Mouse (Mus musculus) adrenal gland, postnatal 14 days (tissue): ENCODE results near the gene Cnnm4. TPM values are rescaled to one million over a fixed set of nuclear protein-coding genes. Genes with fewer than 3 reads are reported as not detected.
"Not testable (repeated sequence)": the region's sequence is repeated elsewhere in the genome, so short reads cannot be mapped to it uniquely, and the experiment has no call there.

Source experiments
- DNase-seq: peaks from one replicate; pipeline ENCODE4 v3.0.0; 2021; ENCODE audit warnings: mixed read lengths
- total RNA-seq: library from RNA; stranded (reverse); gene quantifications from 2 replicates; pipeline ENCODE4 v1.2.3, GENCODE M21; 2021

Cnnm4 gene
- total RNA-seq, 1 experiment from 2014 or later, result 4.2 TPM

DNA sequence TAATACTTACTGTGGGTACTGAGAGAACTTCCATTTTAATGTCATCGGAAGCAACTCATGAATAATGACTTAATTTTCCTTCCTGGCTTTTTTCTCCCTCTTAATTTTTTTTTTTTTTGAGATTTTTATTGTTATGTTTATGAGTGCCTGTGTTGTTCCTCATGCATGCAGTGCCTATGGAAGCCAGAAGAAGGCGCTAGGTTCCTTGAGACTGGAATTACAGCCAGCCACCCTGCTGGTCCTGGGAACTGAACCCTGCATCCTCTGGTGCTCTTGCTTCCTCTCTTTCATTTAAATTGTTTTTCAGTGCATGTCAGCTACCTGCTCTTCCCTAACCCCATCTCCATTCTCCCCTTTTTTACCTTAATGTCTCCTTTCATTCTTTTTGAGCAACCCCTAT is 42.3 kb downstream of the Cnnm4 start:
- DNase-seq, result peak; percentile 56

DNA sequence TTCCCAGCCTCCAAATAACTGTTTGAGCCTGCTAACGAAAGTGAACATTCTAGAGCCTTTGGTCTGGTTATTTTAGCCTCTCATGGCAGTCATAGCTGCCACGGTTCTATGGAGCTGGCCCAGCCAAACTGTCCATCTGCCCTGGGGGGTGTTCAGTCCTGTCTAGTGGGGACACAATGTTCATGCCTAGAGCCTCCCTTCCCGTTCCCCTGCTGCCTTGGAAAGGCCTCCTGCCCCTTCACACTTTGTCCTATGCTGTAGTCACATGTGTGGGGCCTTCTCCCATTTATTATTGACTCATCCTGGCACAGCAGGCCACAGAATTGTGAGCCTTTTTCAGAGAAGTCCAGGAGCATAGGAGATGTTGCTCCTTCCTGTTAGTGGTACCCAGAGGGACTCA is 46.8 kb downstream of the Cnnm4 start:
- DNase-seq, result peak; percentile 18

GRCm38 (mm10) chr1:36519626-36520025 is 48.2 kb downstream of the Cnnm4 start:
- DNase-seq, result no peak

- no peak for DNase-seq
Observed at GRCm38 (mm10) chr1:36522210-36522609, 50.8 kb downstream of the Cnnm4 start.

- DNase-seq, result no peak
Observed at GRCm38 (mm10) chr1:36523332-36524013, 52.1 kb downstream of the Cnnm4 start.

DNA sequence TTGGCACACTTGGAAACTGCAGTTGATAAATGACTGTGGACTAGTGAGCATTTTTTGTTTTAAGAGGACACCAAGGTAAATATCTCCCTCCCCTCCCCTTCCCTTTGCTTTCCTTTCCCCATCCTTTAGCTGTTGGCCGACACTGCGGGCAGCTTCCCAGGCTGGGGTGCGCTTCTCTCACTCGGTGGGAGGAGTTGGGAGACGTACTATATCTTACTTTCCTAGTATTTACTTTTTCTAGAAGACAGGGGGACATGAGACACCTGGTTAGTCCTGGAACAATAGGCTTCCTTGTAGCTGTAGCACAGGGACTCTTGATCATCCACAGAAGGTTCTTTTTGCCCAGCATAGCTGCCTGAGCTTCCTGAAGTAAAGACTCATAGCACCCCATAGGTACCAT is 52.6 kb downstream of the Cnnm4 start:
- DNase-seq, result no peak

DNA sequence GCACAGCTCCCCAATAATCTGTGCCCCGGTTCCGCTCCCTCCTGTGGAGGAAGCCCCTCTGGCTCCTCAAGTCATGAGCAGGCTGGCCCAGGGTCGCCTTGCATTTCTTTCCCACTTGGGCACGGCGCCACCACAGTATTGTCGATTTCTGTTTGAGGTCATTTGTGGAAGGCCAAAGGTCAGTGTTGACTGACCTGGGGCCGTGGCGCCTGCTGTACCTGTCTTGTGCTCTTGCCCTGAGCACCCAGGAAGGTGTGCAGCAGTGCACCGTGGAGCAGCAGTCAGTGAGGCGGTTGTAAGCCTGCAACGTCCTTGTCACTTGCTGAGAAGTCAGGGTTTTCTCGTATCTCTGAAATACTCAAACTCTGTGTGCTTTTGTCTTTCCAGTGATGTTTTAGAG is 54.4 kb downstream of the Cnnm4 start:
- no peak for DNase-seq

GRCm38 (mm10) chr1:36526903-36527302 is 55.5 kb downstream of the Cnnm4 start:
- DNase-seq, result no peak

- DNase-seq, result peak; percentile 45
Observed at GRCm38 (mm10) chr1:36528351-36528750, 56.9 kb downstream of the Cnnm4 start.

DNA sequence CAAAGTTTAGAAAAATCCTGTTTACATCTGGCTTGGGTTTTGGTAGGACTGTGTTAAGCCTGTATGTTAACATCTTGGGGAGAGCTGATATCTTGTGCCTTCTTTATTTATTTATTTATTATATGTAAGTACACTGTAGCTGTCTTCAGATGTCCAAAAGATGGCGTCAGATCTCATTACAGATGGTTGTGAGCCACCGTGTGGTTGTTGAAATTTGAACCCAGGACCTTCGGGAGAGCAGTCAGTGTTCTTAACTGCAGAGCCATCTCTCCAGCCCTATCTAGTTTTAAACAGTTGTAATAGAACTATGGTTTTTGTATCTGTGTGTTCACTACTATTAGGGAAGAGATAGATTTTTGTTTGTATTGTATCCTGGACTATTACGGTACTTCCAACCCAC is 57.9 kb downstream of the Cnnm4 start:
- DNase-seq, result no peak

DNA sequence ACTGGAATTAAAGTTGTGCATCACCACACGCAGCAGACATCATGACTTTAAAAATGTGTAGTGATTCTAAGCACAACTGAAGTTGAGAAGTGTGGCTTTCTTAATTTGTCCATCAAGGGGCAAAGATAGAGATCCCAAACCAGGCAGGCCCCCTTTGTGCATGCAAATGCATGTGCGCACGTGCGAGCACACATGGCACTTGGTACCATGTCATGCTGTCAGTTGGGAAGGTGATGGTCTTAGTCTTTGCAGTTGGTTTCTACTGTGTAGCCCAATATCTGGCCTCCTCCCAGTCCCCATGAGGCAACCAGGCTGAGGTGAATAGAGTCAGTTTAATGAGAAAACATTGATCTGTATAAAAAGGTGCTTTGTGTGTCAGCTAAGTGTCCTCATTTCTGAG is 58.5 kb downstream of the Cnnm4 start:
- DNase-seq, result no peak

GRCm38 (mm10) chr1:36530485-36530884 is 59.1 kb downstream of the Cnnm4 start:
- no peak for DNase-seq

DNA sequence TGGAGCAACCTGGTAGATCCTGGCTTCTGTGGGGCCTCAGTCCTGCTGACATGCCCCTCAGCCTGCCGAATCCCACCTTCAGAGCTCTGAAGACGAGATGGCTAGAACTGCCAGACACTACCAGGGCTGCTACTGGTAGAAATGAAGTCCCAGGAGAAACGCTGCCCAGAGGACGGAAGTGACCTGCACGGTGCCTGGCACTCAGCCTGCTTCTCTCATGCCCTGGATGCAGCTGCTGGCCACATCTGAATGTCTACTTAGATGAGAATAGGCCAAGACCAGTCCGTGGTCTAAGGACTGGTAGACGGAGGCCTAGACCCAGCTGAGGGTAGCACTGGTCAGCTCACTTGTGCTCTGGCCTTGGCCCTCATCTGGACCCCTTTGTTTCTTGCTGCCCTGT is 59.5 kb downstream of the Cnnm4 start:
- DNase-seq, result peak; percentile 46

DNA sequence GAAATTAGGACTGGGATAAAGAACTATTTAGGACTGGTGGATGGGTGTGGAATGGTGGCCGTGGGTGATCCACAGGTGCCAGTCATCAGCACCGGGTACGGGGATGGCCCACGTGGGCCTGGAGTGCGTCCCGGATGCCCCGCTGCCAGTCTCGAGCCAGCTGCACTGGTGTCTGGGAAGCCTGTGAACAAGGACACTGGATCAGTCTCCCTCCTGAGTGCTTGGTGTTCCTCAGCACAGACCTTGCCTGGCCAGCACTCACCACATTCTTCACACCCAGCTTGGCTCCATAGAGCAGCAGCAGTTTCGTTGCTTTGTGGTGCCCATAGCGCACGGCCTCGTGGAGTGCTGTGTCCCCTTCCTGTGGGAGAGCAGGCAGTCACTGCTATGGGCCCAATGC is 60.0 kb downstream of the Cnnm4 start:
- no peak for DNase-seq

- DNase-seq, result no peak
Observed at GRCm38 (mm10) chr1:36533546-36533945, 62.1 kb downstream of the Cnnm4 start.

GRCm38 (mm10) chr1:36534595-36535058 is 63.2 kb downstream of the Cnnm4 start:
- no peak for DNase-seq

DNA sequence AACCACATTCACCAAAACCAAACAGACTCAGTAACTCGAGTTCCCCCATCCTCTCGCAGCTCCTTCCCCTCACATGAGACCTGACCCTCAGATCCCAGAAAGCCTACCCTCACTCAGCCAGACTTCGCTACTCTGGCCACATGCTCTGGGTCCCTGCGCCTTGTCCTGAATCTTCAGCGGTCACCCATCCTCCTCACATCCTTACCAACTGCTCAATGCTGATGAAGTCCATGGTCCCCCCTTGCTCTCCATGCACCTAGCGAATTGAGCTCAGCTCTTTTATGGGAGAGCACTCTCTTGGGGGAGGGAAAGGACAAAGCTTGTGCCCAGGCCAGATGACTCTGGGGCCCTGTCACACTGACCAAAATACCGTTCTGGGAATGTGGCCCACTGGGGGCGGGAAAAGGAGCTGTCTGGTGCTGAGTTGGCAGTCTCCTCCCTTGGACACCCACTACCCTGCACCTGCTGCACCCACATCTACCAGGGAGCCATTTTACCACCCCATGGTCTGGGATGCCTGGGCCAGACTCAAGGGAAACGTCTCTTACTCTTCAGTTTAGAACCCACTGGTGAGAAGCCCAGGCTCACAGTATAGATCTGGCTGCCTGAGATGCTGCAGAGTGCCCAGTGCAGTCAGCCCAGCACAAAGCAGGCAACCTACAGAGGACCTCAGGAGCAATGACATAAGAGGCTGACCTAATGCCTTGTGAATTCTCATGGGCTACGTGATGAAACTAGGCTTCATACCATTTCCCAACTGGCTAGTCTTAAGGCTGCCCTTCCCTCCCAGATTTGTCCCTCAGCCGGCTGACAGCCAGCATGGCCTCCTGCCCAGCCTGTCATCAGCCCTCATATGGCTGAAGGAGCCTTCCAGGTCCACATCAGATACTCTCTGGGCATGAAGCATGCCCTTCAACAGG is 64.3 kb downstream of the Cnnm4 start:
- DNase-seq, result peak; percentile 82

- DNase-seq, result no peak
Observed at GRCm38 (mm10) chr1:36536397-36536728, 64.9 kb downstream of the Cnnm4 start.

GRCm38 (mm10) chr1:36536783-36537182 is 65.4 kb downstream of the Cnnm4 start, which contains the start of gene Ankrd23:
Ankrd23 (minus strand) TSS chr1:36536883.
- not testable (repeated sequence) for DNase-seq

DNA sequence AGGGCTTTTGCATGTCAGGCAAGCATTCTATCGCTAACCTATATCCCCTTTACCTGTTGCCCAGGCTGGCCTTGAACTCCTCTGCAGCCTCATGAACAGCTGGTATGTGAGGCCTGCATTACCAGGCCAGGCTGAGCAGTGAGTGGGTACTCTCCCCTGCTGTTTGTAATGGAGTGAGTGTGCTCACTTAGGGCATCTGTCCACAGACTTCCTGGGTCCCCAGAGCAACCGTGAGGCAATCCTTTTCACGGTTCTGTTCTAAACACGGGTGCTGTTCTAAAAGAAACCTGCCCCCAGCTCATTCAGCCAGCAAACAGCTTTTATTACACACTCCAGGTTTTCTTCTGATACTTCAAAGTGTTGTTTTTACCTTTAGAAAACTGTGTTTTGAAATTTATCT is 67.3 kb downstream of the Cnnm4 start:
- DNase-seq, result no peak

GRCm38 (mm10) chr1:36539186-36539585 is 67.8 kb downstream of the Cnnm4 start, which contains the start of gene Gm42417:
Gm42417 (minus strand) TSS chr1:36539429.
- peak; percentile 94 for DNase-seq

DNA sequence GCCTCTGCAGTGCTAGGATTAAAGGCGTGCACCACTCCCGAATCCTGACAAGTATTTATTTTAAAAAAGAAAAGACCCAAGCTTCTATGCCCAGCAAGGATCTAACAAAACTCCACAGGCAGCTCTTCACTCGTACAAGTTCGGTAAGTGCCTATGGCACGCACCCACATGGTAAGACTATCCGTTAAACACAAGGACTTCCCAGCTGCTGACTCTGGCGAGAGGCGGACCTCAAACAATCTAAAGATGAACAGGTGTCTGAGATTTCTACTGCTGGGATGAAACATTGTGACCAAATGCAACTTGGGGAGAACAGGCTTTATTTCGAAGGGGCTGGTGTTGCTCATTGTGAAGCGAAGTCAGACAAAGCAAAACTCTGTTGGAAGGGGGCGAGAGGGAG is 68.7 kb downstream of the Cnnm4 start:
- no peak for DNase-seq

- no peak for DNase-seq
Observed at GRCm38 (mm10) chr1:36540807-36541206, 69.4 kb downstream of the Cnnm4 start.
